Mouse (Mus musculus): ENCODE measurements around the gene Chn2.
A peak's percentile ranks its signal among the peaks of the same experiment; 100 is the strongest.

Chn2 gene

GRCm38 (mm10) chr6:54039357-54039804 is at the start of gene Chn2:
Chn2 (plus strand) TSS chr6:54039554.
- DNase-seq (ENCODE audit: low spot score), result peak; percentile 30

- DNase-seq (ENCODE audit: low spot score), result no peak
These were observed 47.0 kb upstream of the Chn2 start for GRCm38 (mm10) chr6:53992386-53992785.

- no peak for DNase-seq (ENCODE audit: low spot score)
These were observed 43.8 kb upstream of the Chn2 start for GRCm38 (mm10) chr6:53995519-53995918.

- DNase-seq (ENCODE audit: low spot score), result no peak
These were observed 43.0 kb upstream of the Chn2 start for GRCm38 (mm10) chr6:53996226-53996955.

GRCm38 (mm10) chr6:54005302-54005701 is 34.1 kb upstream of the Chn2 start:
- DNase-seq (ENCODE audit: low spot score), result no peak

- DNase-seq (ENCODE audit: low spot score), result no peak
These were observed 30.8 kb upstream of the Chn2 start for GRCm38 (mm10) chr6:54008448-54009120.

GRCm38 (mm10) chr6:54009293-54009692 is 30.1 kb upstream of the Chn2 start:
- DNase-seq (ENCODE audit: low spot score), result no peak

- DNase-seq (ENCODE audit: low spot score), result no peak
These were observed 29.0 kb upstream of the Chn2 start for GRCm38 (mm10) chr6:54010362-54010761.

- no peak for DNase-seq (ENCODE audit: low spot score)
These were observed 27.2 kb upstream of the Chn2 start for GRCm38 (mm10) chr6:54012163-54012562.

GRCm38 (mm10) chr6:54018038-54018437 is 21.3 kb upstream of the Chn2 start:
- no peak for DNase-seq (ENCODE audit: low spot score)

- DNase-seq (ENCODE audit: low spot score), result no peak
These were observed 20.5 kb upstream of the Chn2 start for GRCm38 (mm10) chr6:54018861-54019260.

GRCm38 (mm10) chr6:54021123-54021789 is 18.1 kb upstream of the Chn2 start:
- DNase-seq (ENCODE audit: low spot score), result no peak

- DNase-seq (ENCODE audit: low spot score), result no peak
These were observed 15.5 kb upstream of the Chn2 start for GRCm38 (mm10) chr6:54023846-54024245.

- no peak for DNase-seq (ENCODE audit: low spot score)
These were observed 10.6 kb upstream of the Chn2 start for GRCm38 (mm10) chr6:54028706-54029105.

- no peak for DNase-seq (ENCODE audit: low spot score)
These were observed 9.0 kb upstream of the Chn2 start for GRCm38 (mm10) chr6:54030351-54030750.

- DNase-seq (ENCODE audit: low spot score), result no peak
These were observed 8.6 kb upstream of the Chn2 start for GRCm38 (mm10) chr6:54030776-54031175.

GRCm38 (mm10) chr6:54034471-54034870 is 4.9 kb upstream of the Chn2 start:
- peak; percentile 67 for DNase-seq (ENCODE audit: low spot score)

- no peak for DNase-seq (ENCODE audit: low spot score)
These were observed 3.8 kb upstream of the Chn2 start for GRCm38 (mm10) chr6:54035548-54035947.

- no peak for DNase-seq (ENCODE audit: low spot score)
These were observed 488 bp upstream of the Chn2 start for GRCm38 (mm10) chr6:54038866-54039265.

GRCm38 (mm10) chr6:54039805-54040447 is 572 bp downstream of the Chn2 start:
- peak; percentile 26 for DNase-seq (ENCODE audit: low spot score)

- no peak for DNase-seq (ENCODE audit: low spot score)
These were observed 1.1 kb downstream of the Chn2 start for GRCm38 (mm10) chr6:54040448-54040844.

- DNase-seq (ENCODE audit: low spot score), result no peak
These were observed 2.2 kb downstream of the Chn2 start for GRCm38 (mm10) chr6:54041386-54042043.

Measured in ovary, postnatal 14 days (tissue).